Mouse (Mus musculus): ENCODE data around the gene Duox1. TPM values are rescaled to one million over a fixed set of nuclear protein-coding genes. Genes with fewer than 3 reads are reported as not detected.
A peak's percentile ranks its signal among the peaks of the same experiment; 100 is the strongest.
"Not testable (repeated sequence)": the region's sequence is repeated elsewhere in the genome, so short reads cannot be mapped to it uniquely, and the experiment has no call there.

Duox1 gene
- total RNA-seq, 4 experiments from 2014 or later: 0.06 to 0.13 TPM; not detected in 2

GRCm38 (mm10) chr2:122376041-122376561, 60.6 kb downstream of the Duox1 start:
- no peak for DNase-seq

GRCm38 (mm10) chr2:122377215-122377674, 61.8 kb downstream of the Duox1 start:
- DNase-seq: peak; percentile 97

DNA sequence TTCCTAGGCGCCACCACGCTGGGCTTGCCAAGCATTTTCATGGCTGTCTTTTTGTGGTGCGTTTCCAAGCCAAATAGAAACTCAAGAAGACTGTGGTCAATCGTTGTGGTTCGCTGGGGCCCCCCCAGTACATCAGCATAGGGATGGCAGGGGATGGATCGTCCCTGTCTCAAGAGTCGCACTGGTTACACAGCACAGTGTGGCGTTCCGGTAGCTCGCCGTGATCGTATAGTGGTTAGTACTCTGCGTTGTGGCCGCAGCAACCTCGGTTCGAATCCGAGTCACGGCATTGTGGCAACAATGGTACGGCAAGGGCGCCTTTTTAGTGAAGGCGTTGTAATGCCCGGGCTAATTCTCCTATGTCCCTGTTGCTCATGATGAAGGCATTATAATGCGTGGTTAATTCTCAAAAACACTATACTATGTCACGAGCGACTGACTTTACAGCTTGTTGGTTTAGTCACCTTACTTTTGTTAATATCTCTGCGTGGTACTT, 62.3 kb downstream of the Duox1 start:
- DNase-seq: peak; percentile 73

- no peak for DNase-seq
Observed at GRCm38 (mm10) chr2:122378421-122379291, 63.2 kb downstream of the Duox1 start.

DNA sequence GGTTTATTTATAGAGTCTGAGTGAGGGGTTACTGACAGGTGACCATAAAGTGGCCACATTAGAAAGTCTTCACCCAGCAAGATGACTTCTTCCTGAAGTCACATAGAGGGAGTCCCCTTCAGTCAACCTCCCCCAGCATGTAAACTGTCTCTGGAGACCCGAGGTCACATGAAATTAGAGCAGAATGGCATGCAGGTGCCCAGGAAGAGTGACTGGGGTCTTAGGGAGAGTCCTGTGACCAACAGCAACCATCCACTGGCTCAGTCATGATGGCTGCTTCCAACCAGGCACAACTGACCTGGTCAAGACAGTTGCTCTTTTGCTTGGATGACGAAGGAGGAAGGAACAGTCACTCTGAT, 63.8 kb downstream of the Duox1 start:
- no peak for DNase-seq

DNA sequence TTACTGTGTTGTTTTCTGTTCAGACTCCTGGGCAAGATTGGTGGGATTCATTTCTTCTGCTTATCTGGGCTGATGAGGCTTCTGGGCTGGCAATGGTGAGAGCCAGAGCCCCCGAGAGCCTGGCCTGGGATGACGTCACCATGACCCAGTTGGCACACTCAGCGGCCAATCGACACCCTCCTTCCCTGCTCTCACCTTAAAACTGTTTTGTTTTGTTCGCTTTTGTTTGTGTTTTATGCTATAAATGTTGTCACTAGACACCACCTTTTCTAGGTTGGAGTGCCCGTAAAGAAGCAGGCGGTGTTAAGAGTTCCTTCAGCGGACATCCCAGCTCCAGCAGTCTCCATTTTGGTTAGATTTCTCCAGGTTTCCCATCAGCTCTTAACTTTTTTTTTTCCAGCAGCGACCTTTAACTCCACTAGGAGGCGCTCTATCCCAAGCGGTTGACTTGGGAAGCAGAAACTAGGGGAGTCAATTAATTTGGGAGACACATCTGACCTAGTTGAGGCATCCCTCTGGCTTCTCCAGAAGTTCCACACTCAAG, 65.4 kb downstream of the Duox1 start:
- peak; percentile 39 for DNase-seq

GRCm38 (mm10) chr2:122381329-122382103, 66.0 kb downstream of the Duox1 start:
- no peak for DNase-seq

DNA sequence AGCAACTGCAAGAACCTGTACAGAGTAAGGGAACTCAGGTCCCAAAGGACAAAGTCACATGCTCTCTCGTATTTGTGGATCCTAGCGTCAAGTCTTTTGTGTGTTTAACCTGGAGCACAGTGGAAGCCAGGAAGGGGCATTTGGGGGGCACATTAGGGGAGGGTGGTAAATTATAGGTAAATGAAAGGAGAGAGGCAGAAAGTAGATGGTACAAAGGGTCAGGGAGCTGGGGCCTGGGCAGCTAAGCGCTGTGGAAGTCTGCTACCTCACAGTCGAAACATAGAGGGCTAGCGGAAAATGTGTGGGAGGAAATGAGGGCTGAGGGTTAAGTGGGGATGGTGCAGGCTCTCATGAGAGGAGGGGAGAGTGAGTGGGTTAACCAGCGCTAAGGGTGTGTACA, 66.6 kb downstream of the Duox1 start:
- no peak for DNase-seq

GRCm38 (mm10) chr2:122385095-122385494, 69.6 kb downstream of the Duox1 start:
- DNase-seq: no peak

GRCm38 (mm10) chr2:122387135-122387534, 71.7 kb downstream of the Duox1 start:
- not testable (repeated sequence) for DNase-seq

DNA sequence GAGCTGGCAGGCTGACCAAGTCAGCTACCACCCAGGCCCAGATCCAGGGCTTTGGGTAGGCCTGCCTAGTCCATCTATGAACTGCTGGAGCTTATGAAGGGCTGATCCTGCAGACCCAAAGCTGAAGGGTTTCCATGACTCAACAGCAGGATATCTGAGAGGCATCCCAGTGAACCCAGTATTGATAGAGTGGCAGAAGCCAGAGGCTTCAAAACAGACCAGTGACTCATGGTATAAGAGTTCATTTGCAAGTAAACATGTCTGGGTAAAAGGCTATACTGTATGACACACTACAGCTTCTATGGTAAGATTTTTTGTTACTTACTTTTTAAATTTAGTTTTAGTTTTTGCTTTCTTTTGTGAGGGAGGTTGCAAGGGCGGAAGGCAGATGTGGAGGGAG, 80.7 kb downstream of the Duox1 start:
- no peak for DNase-seq

Other genes with a start within 250 kb of the Duox1 start
- 10 to 100 TPM; 20.0 to 25.0 (median 23.5) TPM for gene Spg11, start 197.3 kb upstream of the Duox1 start, total RNA-seq (2022)
- 100 to 1,000 TPM; 769 to 879 (median 834) TPM for gene B2m, start 168.0 kb upstream of the Duox1 start, total RNA-seq (2022)
- gene Trim69, start 155.0 kb upstream of the Duox1 start, total RNA-seq (2022): not detected
- under 1 TPM in 1 of 4 experiments, not detected in 3; 0.09 TPM for gene Patl2, start 129.5 kb upstream of the Duox1 start, total RNA-seq (2022)
- gene Terb2, start 129.4 kb upstream of the Duox1 start, total RNA-seq (2022): not detected
- 100 to 1,000 TPM in 2 of 4 experiments, 10 to 100 TPM in 2; 83.1 to 149 (median 112) TPM for gene Sord, start 80.9 kb upstream of the Duox1 start, total RNA-seq (2022)
- gene Duox2, start 17.2 kb upstream of the Duox1 start, total RNA-seq (2022): not detected
- gene Duoxa2, start 16.8 kb upstream of the Duox1 start, total RNA-seq (2022): not detected
- under 1 TPM; 0.20 to 0.52 (median 0.32) TPM for gene Duoxa1, start 1.9 kb upstream of the Duox1 start, total RNA-seq (2022)
- gene Shf, start 53.5 kb downstream of the Duox1 start, total RNA-seq (2022): 10 to 100 TPM in 2 of 4 experiments, 1 to 10 TPM in 2; 8.1 to 18.5 (median 13.8) TPM
- 1 to 10 TPM in 3 of 4 experiments, under 1 TPM in 1; 0.84 to 4.8 (median 2.1) TPM for gene Slc28a2, start 110.8 kb downstream of the Duox1 start, total RNA-seq (2022)
- under 1 TPM in 2 of 4 experiments, not detected in 2; 0.15 to 0.17 TPM for gene Gm14085, start 169.3 kb downstream of the Duox1 start, total RNA-seq (2022)